Mouse (Mus musculus) embryonic facial prominence, embryonic 15.5 days (tissue): Measurements from ENCODE around the gene Cryab. TPM values are rescaled to one million over a fixed set of nuclear protein-coding genes. Genes with fewer than 3 reads are reported as not detected.

Experiments used
- ATAC-seq: fragments of 200-750 bp; cut with Nextera tagmentation; 2 replicates; pipeline ENCODE4 v1.8.0; 2017; ENCODE audit warnings: low read depth, moderate TSS enrichment; ENCODE audit not compliant: insufficient number of reproducible peaks, low FRiP score, low TSS enrichment
- H3K27ac ChIP-seq: fragments of 300-500 bp; sonication (generic); replicated peaks from 2 replicates; pipeline ENCODE4 v1.5.1; 2015; ENCODE audit warnings: mild to moderate bottlenecking, inconsistent platforms
- H3K27me3 ChIP-seq: fragments of 300-500 bp; sonication (generic); 2 replicates; pipeline ENCODE4 v1.6.1; 2015; ENCODE audit warnings: inconsistent platforms
- H3K36me3 ChIP-seq: fragments of 300-500 bp; sonication (generic); 2 replicates; pipeline ENCODE4 v1.6.1; 2015; ENCODE audit warnings: mild to moderate bottlenecking, inconsistent platforms
- H3K4me1 ChIP-seq: fragments of 300-500 bp; sonication (generic); 2 replicates; pipeline ENCODE4 v1.6.1; 2015; ENCODE audit warnings: inconsistent platforms
- H3K4me2 ChIP-seq: fragments of 300-500 bp; sonication (generic); replicated peaks from 2 replicates; pipeline ENCODE4 v1.6.1; 2015; ENCODE audit warnings: mild to moderate bottlenecking, inconsistent platforms
- H3K4me3 ChIP-seq: fragments of 300-500 bp; sonication (generic); replicated peaks from 2 replicates; pipeline ENCODE4 v1.5.1; 2015; ENCODE audit warnings: mild to moderate bottlenecking, inconsistent platforms
- H3K9ac ChIP-seq: fragments of 300-500 bp; sonication (generic); 2 replicates; pipeline ENCODE4 v1.6.1; 2015; ENCODE audit warnings: inconsistent platforms
- H3K9me3 ChIP-seq: fragments of 300-500 bp; sonication (generic); replicated peaks from 2 replicates; pipeline ENCODE4 v1.6.1; 2016; ENCODE audit warnings: inconsistent platforms
- WGBS: fragments of 180-500 bp; shearing (Covaris S2); methylation state at CpG from one replicate; pipeline ENCODE4 v1.1.7; 2015; 5-methylcytosine and 5-hydroxymethylcytosine counted together
- polyA plus RNA-seq: library from polyadenylated mRNA; unstranded; fragments of >200 nt; fragmentation: Nextera tagmentation; extraction: Ambion mirVana; gene quantifications from 2 replicates; pipeline ENCODE4 v1.2.1, GENCODE M21; 2015

The Cryab gene
- polyA plus RNA-seq, 1 experiment from 2014 or later, result 139 TPM

GRCm38 (mm10) chr9:50767531-50768106 is 16.5 kb downstream of the Cryab start:
- Histone ChIP-seq H3K27me3 (no peaks in the 10 kb centered on the region), H3K4me2 (peak overlapping the region; percentile 76), H3K27ac (peak overlapping the region; percentile 95), H3K36me3 (peaks cover 4% of the 10 kb centered on the region; the same call in 1 of the 2 replicates), H3K4me3 (peak overlapping the region; percentile 56), H3K9ac (peak overlapping the region; percentile 68), H3K4me1 (peaks cover 17% of the 10 kb centered on the region; the same call in 1 of the 2 replicates), H3K9me3 (no peaks in the 10 kb centered on the region)
- no peak for ATAC-seq
- 4% methylated on average over 17 of the region's 17 CpGs for WGBS

DNA sequence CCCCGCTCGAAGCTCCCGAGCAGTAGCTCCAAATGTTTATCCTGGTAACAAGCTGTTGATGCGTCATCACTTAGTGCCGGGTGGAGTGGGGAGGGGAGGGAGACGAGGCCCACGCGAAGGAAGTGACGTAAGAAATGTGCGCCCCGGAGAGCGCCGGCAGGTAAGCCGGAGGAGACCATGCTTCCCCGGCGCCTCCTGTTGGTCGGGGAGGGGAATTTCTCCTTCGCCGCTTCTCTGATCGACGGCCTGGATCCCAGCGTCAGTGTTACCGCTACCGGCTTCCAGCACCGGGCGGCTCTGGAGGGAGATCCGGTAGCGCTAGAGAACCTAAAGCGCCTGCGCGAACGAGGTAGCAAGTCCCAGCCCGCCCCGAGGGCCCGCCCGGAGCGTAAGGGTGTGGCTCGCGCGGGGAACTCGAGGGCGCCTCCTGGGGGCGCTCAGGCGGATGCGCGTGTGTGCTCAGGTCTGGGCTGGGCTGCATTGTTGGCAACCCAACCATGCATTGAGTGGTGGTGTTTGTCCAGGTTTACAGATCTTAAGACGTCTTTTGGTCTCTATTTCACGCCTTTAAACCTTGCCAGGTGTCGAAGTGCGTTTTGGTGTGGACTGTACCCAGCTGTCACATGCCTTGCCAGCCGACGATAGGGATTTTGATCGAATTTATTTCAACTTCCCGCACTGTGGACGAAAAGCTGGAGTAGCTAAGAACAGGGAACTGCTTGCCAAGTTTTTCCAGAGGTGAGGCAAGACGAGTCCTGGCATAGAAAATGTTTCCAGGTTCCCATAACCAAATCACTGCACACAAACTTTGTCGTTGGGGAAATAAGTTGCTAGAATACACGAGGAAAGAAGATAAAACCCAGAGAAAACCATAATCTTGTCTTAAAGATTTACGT is 17.2 kb downstream of the Cryab start, which contains the start of gene Fdxacb1:
TSS of gene Fdxacb1 (plus strand) at position 130 of the 896 bp plus-strand sequence.
- Histone ChIP-seq H3K4me3 (peak within 1 kb of the TSS; percentile 56), H3K27ac (peak within 1 kb of the TSS; percentile 95), H3K36me3 (peaks cover 4% of the 10 kb centered on the region; the same call in 1 of the 2 replicates), H3K4me1 (peaks cover 17% of the 10 kb centered on the region; the same call in 1 of the 2 replicates), H3K27me3 (no peaks in the 10 kb centered on the region), H3K9ac (peak within 1 kb of the TSS; percentile 68), H3K9me3 (no peaks in the 10 kb centered on the region), H3K4me2 (peak within 1 kb of the TSS; percentile 76)
- WGBS, result 3% methylated on average over 59 of the region's 59 CpGs
- ATAC-seq, result peak; percentile 95

DNA sequence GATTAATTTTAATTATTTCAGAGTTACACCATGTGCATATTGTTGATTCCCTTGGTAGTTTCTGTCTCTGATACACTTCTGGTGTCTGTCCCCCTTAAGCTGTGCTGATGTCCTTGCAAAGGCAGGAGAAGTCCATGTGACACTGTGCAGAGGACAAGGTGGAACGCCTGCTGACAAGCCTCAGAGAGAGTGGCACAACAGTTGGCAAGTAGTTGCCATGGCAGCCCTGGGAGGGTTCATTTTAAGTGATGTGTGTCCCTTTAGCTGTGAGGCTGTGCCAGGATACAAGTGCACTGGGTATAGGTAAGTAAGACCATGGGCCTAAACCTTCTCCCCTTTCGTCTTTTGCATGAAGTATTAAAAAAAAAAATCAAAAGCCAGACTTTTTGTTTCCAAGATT is 18.9 kb downstream of the Cryab start:
- H3K9ac ChIP-seq, result no peak overlapping the region
- H3K9me3 ChIP-seq, result no peaks in the 10 kb centered on the region
- 81% methylated on average over 2 of the region's 2 CpGs for WGBS

GRCm38 (mm10) chr9:50774026-50774462 is 22.9 kb downstream of the Cryab start:
- H3K27me3 ChIP-seq, result no peaks in the 10 kb centered on the region
- ATAC-seq, result no peak
- no peak overlapping the region for H3K9ac ChIP-seq
- H3K4me3 ChIP-seq, result peak overlapping the region; percentile 73
- H3K36me3 ChIP-seq, result peaks cover 7% of the 10 kb centered on the region; the same call in 1 of the 2 replicates
- H3K9me3 ChIP-seq, result no peaks in the 10 kb centered on the region
- 61% methylated on average over 4 of the region's 4 CpGs for WGBS
- H3K4me2 ChIP-seq, result peak overlapping the region; percentile 71
- H3K27ac ChIP-seq, result no peak overlapping the region
- peaks cover 24% of the 10 kb centered on the region for H3K4me1 ChIP-seq

More for the DNA sequence above, 18.9 kb downstream of the Cryab start:
- Histone ChIP-seq H3K27ac (no peak overlapping the region), H3K4me1 (peaks cover 26% of the 10 kb centered on the region), H3K4me3 (no peak overlapping the region), H3K4me2 (no peak overlapping the region), H3K27me3 (no peaks in the 10 kb centered on the region), H3K36me3 (peaks cover 4% of the 10 kb centered on the region; the same call in 1 of the 2 replicates)
- no peak for ATAC-seq

GRCm38 (mm10) chr9:50774991-50775612 is 24.0 kb downstream of the Cryab start, which contains the start of the genes Alg9 and 1110032A03Rik:
Alg9 (plus strand) TSS chr9:50775019.
1110032A03Rik (minus strand) TSS chr9:50775520.
- WGBS, result 0% methylated on average over 48 of the region's 51 CpGs

GRCm38 (mm10) chr9:50775662-50776126 is 24.6 kb downstream of the Cryab start:
- ATAC-seq, result peak; percentile 41
- H3K36me3 ChIP-seq, result peaks cover 22% of the 10 kb centered on the region
- H3K9ac ChIP-seq, result peak overlapping the region; percentile 69
- peak overlapping the region; percentile 73 for H3K4me3 ChIP-seq
- H3K4me1 ChIP-seq, result peaks cover 18% of the 10 kb centered on the region
- H3K27me3 ChIP-seq, result no peaks in the 10 kb centered on the region
- peak overlapping the region; percentile 87 for H3K27ac ChIP-seq
- WGBS, result under 1% methylated on average over 30 of the region's 30 CpGs
- H3K4me2 ChIP-seq, result peak overlapping the region; percentile 71
- H3K9me3 ChIP-seq, result no peaks in the 10 kb centered on the region

More at GRCm38 (mm10) chr9:50774991-50775612, 24.0 kb downstream of the Cryab start, which contains the start of the genes Alg9 and 1110032A03Rik:
- Histone ChIP-seq H3K4me2 (peak within 1 kb of the TSS; percentile 71), H3K9me3 (no peaks in the 10 kb centered on the region), H3K4me1 (peaks cover 18% of the 10 kb centered on the region), H3K27me3 (no peaks in the 10 kb centered on the region), H3K9ac (peak within 1 kb of the TSS; percentile 69), H3K4me3 (peak within 1 kb of the TSS; percentile 73), H3K36me3 (peaks cover 18% of the 10 kb centered on the region), H3K27ac (peak within 1 kb of the TSS; percentile 87)
- peak; percentile 79 for ATAC-seq

- Histone ChIP-seq H3K4me3 (peak overlapping the region; percentile 73), H3K36me3 (peaks cover 26% of the 10 kb centered on the region), H3K9ac (peak overlapping the region; percentile 69), H3K9me3 (no peaks in the 10 kb centered on the region), H3K4me1 (peaks cover 18% of the 10 kb centered on the region), H3K4me2 (peak overlapping the region; percentile 71), H3K27ac (peak overlapping the region; percentile 87; the same call in 1 of the 2 replicates), H3K27me3 (no peaks in the 10 kb centered on the region)
- no peak for ATAC-seq
- WGBS, result 56% methylated on average over 11 of the region's 11 CpGs
Measured at GRCm38 (mm10) chr9:50776162-50776760, 25.1 kb downstream of the Cryab start.

GRCm38 (mm10) chr9:50782155-50782554 is 31.0 kb downstream of the Cryab start:
- no peak overlapping the region for H3K4me2 ChIP-seq
- WGBS, result 78% methylated on average over 2 of the region's 2 CpGs
- no peaks in the 10 kb centered on the region for H3K4me1 ChIP-seq
- peaks cover 71% of the 10 kb centered on the region for H3K36me3 ChIP-seq
- H3K4me3 ChIP-seq, result no peak overlapping the region
- H3K9me3 ChIP-seq, result no peaks in the 10 kb centered on the region
- H3K27ac ChIP-seq, result no peak overlapping the region
- no peaks in the 10 kb centered on the region for H3K27me3 ChIP-seq
- no peak for ATAC-seq
- no peak overlapping the region for H3K9ac ChIP-seq

DNA sequence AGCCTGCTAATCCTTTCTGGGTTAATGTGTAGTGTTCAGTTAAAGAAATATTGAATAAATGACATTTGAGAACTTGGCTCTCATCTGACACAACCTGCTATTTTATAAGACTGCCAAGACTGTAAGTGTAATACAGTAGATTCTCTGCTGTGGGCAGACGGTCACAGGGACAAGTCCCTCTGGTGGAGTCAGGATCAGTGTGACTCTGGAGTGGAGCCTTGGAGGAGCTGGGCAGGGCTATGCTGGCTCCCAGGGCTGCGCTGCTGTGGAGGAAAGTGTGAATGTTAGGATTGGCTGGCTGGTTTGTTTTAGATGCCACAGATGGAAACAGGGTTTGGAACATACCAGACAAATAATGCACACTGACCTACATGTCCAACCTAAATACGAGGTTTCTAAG is 44.1 kb downstream of the Cryab start:
- peaks cover 50% of the 10 kb centered on the region for H3K36me3 ChIP-seq
- WGBS, result 84% methylated on average over 3 of the region's 3 CpGs

DNA sequence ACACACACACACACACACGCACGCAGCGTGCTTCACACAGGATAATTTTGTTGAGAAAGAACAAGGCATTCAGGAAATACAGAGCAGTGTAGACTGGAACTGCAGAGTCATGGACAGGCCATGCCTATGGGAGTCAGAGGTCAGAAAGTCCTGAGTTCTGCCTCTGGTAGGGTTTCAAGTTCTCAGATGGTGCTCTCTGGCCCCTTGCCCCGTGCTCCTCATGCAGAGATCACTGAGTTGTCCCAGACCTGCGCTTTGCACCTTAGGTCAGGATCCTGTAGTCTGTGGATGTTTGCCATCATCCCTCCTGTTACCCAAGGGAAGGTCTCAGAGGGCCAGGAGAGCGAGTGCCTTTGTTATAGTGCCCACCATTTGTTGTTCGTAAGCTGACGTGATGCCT is 45.7 kb downstream of the Cryab start:
- H3K36me3 ChIP-seq, result peaks cover 46% of the 10 kb centered on the region

More for the DNA sequence above, 44.1 kb downstream of the Cryab start:
- no peak overlapping the region for H3K4me3 ChIP-seq
- H3K27ac ChIP-seq, result no peak overlapping the region
- H3K4me1 ChIP-seq, result no peaks in the 10 kb centered on the region
- H3K9me3 ChIP-seq, result no peaks in the 10 kb centered on the region
- no peak for ATAC-seq
- H3K9ac ChIP-seq, result no peak overlapping the region
- no peaks in the 10 kb centered on the region for H3K27me3 ChIP-seq
- no peak overlapping the region for H3K4me2 ChIP-seq

More for the DNA sequence above, 45.7 kb downstream of the Cryab start:
- Histone ChIP-seq H3K4me2 (no peak overlapping the region), H3K4me3 (no peak overlapping the region), H3K9me3 (no peaks in the 10 kb centered on the region), H3K27me3 (no peaks in the 10 kb centered on the region), H3K4me1 (no peaks in the 10 kb centered on the region), H3K9ac (no peak overlapping the region), H3K27ac (no peak overlapping the region)
- ATAC-seq, result no peak
- WGBS, result 89% methylated on average over 8 of the region's 8 CpGs
